Mouse (Mus musculus) liver, postnatal 0 days (tissue): ENCODE measurements around the gene Efhd1.

ENCODE experiments used
- CTCF ChIP-seq: sonication (generic); IDR thresholded peaks from 2 replicates; pipeline ENCODE4 v1.5.1; 2016; ENCODE audit warnings: antibody characterized with exemption, low read depth
- EP300 ChIP-seq: IDR thresholded peaks from 2 replicates; pipeline ENCODE4 v1.6.1; 2016; ENCODE audit warnings: antibody characterized with exemption, low read depth, mild to moderate bottlenecking

DNA sequence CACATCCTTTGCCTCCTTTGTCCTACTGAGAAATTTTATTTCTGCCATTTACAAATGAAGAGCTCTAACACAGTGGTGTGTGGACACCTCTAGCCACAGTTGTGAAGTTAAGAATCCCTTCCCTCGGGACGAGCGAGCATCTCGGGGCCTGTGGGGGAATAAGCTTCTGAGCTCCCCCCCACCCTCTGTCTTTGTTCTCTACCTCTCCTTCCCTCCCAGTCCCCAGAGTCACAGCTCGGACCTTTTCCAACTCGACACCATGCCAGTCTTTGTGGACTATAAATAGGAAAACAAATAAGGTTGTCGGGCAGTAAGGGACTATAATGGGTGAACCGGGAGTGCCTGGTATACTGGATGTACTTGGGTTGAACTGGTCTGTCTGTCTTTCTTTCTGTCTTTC is 27.3 kb downstream of the Efhd1 start:
- no peak for TF ChIP-seq CTCF
- TF ChIP-seq EP300, result no peak
